Mouse (Mus musculus): ENCODE measurements around the gene Mrm2. TPM values are rescaled to one million over a fixed set of nuclear protein-coding genes. Genes with fewer than 3 reads are reported as not detected.
A peak's percentile ranks its signal among the peaks of the same experiment; 100 is the strongest.

The Mrm2 gene
- total and polyA plus RNA-seq, 3 experiments = 10.9 to 12.5 (median 11.0) TPM

- WGBS = 80% methylated on average over 1 of the region's 1 CpGs
- intact Hi-C loops (cut with DNase I) = loop anchor here (1.0 to 5.0 kb wide), 2 partner anchors 76 to 498 kb away; no protein-coding TSS in a partner anchor
- H3K27ac ChIP-seq = no peak overlapping the region
- H3K27me3 ChIP-seq (ENCODE audit: control insufficient read depth, insufficient read depth, low read length) = no peaks in the 10 kb centered on the region
- H3K4me1 ChIP-seq (ENCODE audit: control insufficient read depth, insufficient read depth, low read length) = no peaks in the 10 kb centered on the region
- TF ChIP-seq EP300 (IDR thresholded peaks at IDR 0.05; ENCODE audit: insufficient read depth, low read depth, low read length) (no peak), POLR2A (IDR thresholded peaks at IDR 0.05; ENCODE audit: insufficient read depth, low read depth, low read length) (no peak), CTCF (IDR thresholded peaks at IDR 0.05) (peak; percentile 97)
- DNase-seq = no peak
- no peaks in the 10 kb centered on the region for H3K79me2 ChIP-seq (replicated peaks; ENCODE audit: control insufficient read depth, insufficient read depth, low read length)
- H3K9ac ChIP-seq (ENCODE audit: low read depth, low read length) = no peak overlapping the region
- H3K36me3 ChIP-seq (ENCODE audit: control insufficient read depth, insufficient read depth, low read length) = no peaks in the 10 kb centered on the region
- H3K4me3 ChIP-seq = no peak overlapping the region
Observed at GRCm38 (mm10) chr5:140336680-140337079, 5.0 kb upstream of the Mrm2 start.

DNA sequence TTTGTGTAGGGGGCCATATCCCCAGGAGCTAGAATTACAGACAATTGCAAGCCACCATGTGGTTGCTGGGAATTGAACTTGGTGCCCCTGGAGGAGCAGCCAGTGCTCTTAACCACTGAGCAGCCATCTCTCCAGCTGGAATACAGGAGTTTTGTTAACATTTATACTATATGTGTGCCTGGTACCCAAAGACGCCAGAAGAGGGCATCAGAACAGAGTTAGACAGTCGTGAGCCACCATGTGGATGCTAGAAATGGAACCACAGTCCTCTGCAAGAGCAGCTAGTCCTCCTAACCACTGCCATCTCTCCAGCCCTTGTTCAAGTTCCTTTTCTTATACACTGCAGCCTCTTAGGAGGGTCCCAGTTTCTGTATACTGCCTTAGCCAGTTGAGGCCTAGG lies 1.9 kb upstream of the Mrm2 start:
- intact Hi-C loops (cut with DNase I) = loop anchor here (5.0 kb wide), 1 partner anchor 54 kb away; the partner anchor contains the start of gene Snx8
- no peak for DNase-seq
- Histone ChIP-seq H3K27ac (no peak overlapping the region), H3K79me2 (replicated peaks; ENCODE audit: control insufficient read depth, insufficient read depth, low read length) (no peaks in the 10 kb centered on the region), H3K9ac (ENCODE audit: low read depth, low read length) (no peak overlapping the region), H3K27me3 (ENCODE audit: control insufficient read depth, insufficient read depth, low read length) (no peaks in the 10 kb centered on the region), H3K36me3 (ENCODE audit: control insufficient read depth, insufficient read depth, low read length) (no peaks in the 10 kb centered on the region), H3K4me3 (no peak overlapping the region), H3K4me1 (ENCODE audit: control insufficient read depth, insufficient read depth, low read length) (peaks cover 3% of the 10 kb centered on the region)
- WGBS = 46% methylated on average over 2 of the region's 2 CpGs
- TF ChIP-seq CTCF (IDR thresholded peaks at IDR 0.05) (peak; percentile 41), EP300 (IDR thresholded peaks at IDR 0.05; ENCODE audit: insufficient read depth, low read depth, low read length) (no peak), POLR2A (IDR thresholded peaks at IDR 0.05; ENCODE audit: insufficient read depth, low read depth, low read length) (no peak)

DNA sequence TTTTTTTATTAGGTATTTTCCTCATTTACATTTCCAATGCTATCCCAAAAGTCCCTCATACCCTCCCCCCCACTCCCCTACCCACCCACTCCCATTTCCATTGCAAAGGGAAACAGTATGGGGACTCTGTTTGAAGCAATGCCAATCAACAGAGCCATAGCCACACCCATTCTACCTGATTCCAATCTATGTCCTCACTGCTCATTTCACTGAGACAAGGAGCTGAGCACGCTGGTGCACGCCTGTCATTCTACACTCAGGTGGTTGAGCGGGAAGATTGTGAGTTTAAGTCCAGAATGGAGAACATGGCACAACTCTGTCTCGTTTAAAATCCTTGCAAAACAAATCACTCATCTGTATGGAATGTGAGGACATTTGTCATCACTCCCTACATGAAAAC lies 821 bp upstream of the Mrm2 start:
- intact Hi-C loops (cut with DNase I) = loop anchor here (5.0 kb wide), 1 partner anchor 55 kb away; the partner anchor contains the start of gene Snx8
- WGBS = 63% methylated on average over 4 of the region's 4 CpGs
- TF ChIP-seq CTCF (IDR thresholded peaks at IDR 0.05) = no peak
- TF ChIP-seq POLR2A (IDR thresholded peaks at IDR 0.05; ENCODE audit: insufficient read depth, low read depth, low read length) = no peak
- TF ChIP-seq EP300 (IDR thresholded peaks at IDR 0.05; ENCODE audit: insufficient read depth, low read depth, low read length) = no peak
- DNase-seq = no peak
- H3K4me1 ChIP-seq (ENCODE audit: control insufficient read depth, insufficient read depth, low read length) = peaks cover 3% of the 10 kb centered on the region
- H3K27me3 ChIP-seq (ENCODE audit: control insufficient read depth, insufficient read depth, low read length) = no peaks in the 10 kb centered on the region
- H3K79me2 ChIP-seq (replicated peaks; ENCODE audit: control insufficient read depth, insufficient read depth, low read length) = no peaks in the 10 kb centered on the region
- no peak overlapping the region for H3K9ac ChIP-seq (ENCODE audit: low read depth, low read length)
- H3K4me3 ChIP-seq = no peak overlapping the region
- H3K27ac ChIP-seq = no peak overlapping the region
- H3K36me3 ChIP-seq (ENCODE audit: control insufficient read depth, insufficient read depth, low read length) = no peaks in the 10 kb centered on the region

GRCm38 (mm10) chr5:140324058-140324457 lies 7.6 kb downstream of the Mrm2 start:
- no peak overlapping the region for H3K27ac ChIP-seq
- DNase-seq = no peak
- no peak overlapping the region for H3K9ac ChIP-seq (ENCODE audit: low read depth, low read length)
- 63% methylated on average over 5 of the region's 5 CpGs for WGBS
- no peak overlapping the region for H3K4me3 ChIP-seq
- H3K4me1 ChIP-seq (ENCODE audit: control insufficient read depth, insufficient read depth, low read length) = peaks cover 2% of the 10 kb centered on the region
- H3K79me2 ChIP-seq (replicated peaks; ENCODE audit: control insufficient read depth, insufficient read depth, low read length) = peaks cover 3% of the 10 kb centered on the region
- no peaks in the 10 kb centered on the region for H3K36me3 ChIP-seq (ENCODE audit: control insufficient read depth, insufficient read depth, low read length)
- H3K27me3 ChIP-seq (ENCODE audit: control insufficient read depth, insufficient read depth, low read length) = no peaks in the 10 kb centered on the region
- intact Hi-C loops (cut with DNase I) = no loop called here
- TF ChIP-seq POLR2A (IDR thresholded peaks at IDR 0.05; ENCODE audit: insufficient read depth, low read depth, low read length) (no peak), EP300 (IDR thresholded peaks at IDR 0.05; ENCODE audit: insufficient read depth, low read depth, low read length) (no peak), CTCF (IDR thresholded peaks at IDR 0.05) (no peak)

- 0 out of 2 replicates have a peak, but pooled peaks have one; percentile 26 for TF ChIP-seq EP300 (IDR thresholded peaks at IDR 0.05; ENCODE audit: insufficient read depth, low read depth, low read length)
- TF ChIP-seq POLR2A (IDR thresholded peaks at IDR 0.05; ENCODE audit: insufficient read depth, low read depth, low read length) = no peak
- intact Hi-C loops (cut with DNase I) = no loop called here
- Histone ChIP-seq H3K9ac (ENCODE audit: low read depth, low read length) (peak overlapping the region; percentile 90), H3K27ac (peak overlapping the region; percentile 91), H3K79me2 (replicated peaks; ENCODE audit: control insufficient read depth, insufficient read depth, low read length) (peaks cover 6% of the 10 kb centered on the region), H3K27me3 (ENCODE audit: control insufficient read depth, insufficient read depth, low read length) (no peaks in the 10 kb centered on the region), H3K36me3 (ENCODE audit: control insufficient read depth, insufficient read depth, low read length) (no peaks in the 10 kb centered on the region), H3K4me3 (peak overlapping the region; percentile 64), H3K4me1 (ENCODE audit: control insufficient read depth, insufficient read depth, low read length) (peaks cover 2% of the 10 kb centered on the region)
- no peak for DNase-seq
- under 1% methylated on average over 17 of the region's 17 CpGs for WGBS
Observed at GRCm38 (mm10) chr5:140321756-140322575, 9.7 kb downstream of the Mrm2 start.
